Mouse (Mus musculus): ENCODE results near the gene Chst13.

Chst13 gene

DNA sequence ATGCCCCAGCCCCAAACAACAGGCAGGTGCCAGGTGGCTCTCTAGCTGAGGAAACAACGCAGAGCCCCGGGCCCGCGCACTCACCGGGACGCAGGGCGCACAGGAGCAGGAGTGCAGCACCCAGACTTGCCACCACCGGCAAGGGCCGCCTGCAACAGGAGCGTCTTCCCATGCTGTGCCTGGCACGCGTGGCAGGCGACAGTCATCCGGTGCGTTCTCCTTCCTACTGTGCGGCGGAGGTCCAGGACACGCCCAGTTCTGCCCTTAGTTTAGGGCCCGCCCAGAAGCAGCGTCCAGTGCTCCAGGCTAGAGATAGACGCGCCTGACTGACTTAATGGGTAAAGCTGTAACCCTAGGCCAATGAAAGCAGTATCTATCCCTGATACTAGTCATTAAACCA lies at the start of gene Chst13:
TSS of gene Chst13 (minus strand) at position 195 of the 400 bp plus-strand sequence.
- DNase-seq (ENCODE audit: extremely low read depth, insufficient read length, low spot score), result no peak

GRCm38 (mm10) chr6:90374647-90375046 lies 49.7 kb upstream of the Chst13 start:
- DNase-seq (ENCODE audit: extremely low read depth, insufficient read length, low spot score), result no peak

- peak; percentile 58 for DNase-seq (ENCODE audit: extremely low read depth, insufficient read length, low spot score)
These were observed 45.0 kb upstream of the Chst13 start for GRCm38 (mm10) chr6:90369725-90370553.

DNA sequence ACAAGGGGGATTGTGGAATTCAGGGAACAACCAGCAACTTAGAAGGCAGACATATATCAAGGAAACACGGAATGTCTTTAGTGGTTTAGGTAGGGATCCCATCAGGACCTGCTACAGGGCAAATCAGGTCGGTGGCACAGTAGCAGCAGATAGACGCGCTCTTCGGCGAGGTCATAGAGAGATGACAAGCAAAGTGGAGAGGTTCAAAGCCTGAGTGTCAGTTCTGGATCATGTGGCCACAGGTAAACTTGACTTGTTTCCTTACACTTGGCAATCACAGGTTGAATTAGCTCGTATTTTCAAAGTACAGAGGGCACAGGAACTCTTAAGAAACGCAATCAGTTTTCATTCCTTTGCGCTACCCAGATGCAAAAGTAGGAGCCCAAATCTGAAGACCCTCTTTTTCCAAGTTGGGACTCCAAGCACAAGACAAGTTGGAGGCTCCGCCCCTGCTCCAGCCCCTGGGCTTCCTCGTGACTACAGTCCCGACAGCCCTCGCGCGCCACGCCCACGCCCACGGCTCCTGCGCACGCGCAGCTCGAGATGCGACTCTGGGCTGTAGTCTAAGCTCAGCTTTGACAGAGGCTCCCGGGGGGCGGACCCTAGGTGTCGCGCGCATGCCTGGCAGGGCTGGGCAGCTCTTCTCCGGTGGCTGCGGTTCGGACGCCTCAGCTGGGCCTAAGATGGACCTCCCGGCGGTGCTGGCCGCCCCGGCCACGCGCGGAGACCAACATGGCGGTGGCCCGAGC lies 44.2 kb upstream of the Chst13 start, which contains the start of gene Zxdc:
TSS of gene Zxdc (plus strand) at position 517 of the 749 bp plus-strand sequence.
- peak; percentile 96 for DNase-seq (ENCODE audit: extremely low read depth, insufficient read length, low spot score)

GRCm38 (mm10) chr6:90363301-90363700 lies 38.3 kb upstream of the Chst13 start:
- DNase-seq (ENCODE audit: extremely low read depth, insufficient read length, low spot score), result no peak

DNA sequence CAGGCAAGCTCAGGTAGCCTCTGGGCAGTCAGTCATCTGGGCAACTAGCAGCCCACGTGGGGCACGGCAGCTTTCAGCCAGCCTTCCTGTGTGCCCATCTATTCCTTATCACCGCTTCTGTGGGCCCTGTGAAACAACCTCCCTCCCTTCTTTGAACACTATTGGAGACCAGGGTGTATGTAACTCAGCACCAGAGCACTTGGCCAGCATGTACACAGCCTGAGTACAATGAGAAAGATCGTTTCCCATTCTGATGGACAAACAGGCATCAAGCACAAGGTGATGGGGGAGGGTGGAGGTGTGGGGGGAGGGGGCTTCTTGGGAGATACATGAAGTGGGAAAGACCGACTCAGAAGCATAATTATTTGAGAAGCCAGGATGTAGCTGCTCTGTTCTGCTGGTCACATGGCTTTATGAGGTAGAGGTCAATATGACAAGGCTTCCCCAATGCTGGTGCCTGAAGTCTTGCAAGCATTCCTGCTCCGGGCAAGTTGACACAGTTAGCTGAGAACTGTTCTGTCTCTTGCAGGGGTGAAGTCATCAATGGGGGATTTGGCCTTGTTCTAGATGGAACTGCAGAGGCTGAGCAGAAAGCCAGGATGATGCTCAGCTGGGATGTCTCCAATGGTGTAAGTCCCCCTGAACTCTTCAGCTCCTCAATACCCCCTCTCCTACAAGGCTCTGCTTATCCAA lies 36.1 kb upstream of the Chst13 start:
- no peak for DNase-seq (ENCODE audit: extremely low read depth, insufficient read length, low spot score)

DNA sequence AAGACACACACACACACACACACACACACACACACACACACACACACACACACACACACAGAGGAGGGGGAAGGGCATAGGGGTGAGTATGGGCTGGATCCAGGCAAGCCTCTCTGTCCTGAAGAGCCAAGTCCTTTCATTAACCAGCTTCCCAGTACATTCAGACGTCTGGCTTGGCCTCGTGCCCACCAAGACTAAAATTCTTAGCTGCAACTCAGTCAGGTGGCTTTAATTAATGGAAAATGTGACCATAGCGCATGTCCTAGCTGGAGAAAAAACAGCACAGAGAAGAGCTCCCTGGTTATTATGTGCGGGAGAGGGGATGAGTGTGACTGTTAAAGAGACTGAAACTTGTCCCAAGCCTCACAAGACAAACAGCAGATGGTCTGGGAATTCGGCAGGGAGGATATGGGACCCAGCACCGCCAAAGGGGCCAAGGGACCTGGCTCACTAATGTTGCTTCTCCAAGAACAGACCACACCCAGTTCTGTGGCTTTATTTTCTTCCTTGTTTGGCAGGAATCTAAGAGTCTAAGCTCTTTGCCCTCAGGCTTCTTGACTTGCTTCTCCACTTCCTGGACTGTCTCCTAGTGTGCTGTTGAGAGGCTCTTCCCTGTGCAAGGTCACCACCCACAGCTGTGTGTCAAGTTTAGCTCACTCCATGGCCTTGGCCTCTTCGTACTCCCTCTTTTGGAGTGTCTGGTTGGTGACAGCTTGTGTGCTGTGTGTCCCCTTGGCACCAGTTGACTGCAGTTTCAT lies 35.2 kb upstream of the Chst13 start:
- peak; percentile 58 for DNase-seq (ENCODE audit: extremely low read depth, insufficient read length, low spot score)

DNA sequence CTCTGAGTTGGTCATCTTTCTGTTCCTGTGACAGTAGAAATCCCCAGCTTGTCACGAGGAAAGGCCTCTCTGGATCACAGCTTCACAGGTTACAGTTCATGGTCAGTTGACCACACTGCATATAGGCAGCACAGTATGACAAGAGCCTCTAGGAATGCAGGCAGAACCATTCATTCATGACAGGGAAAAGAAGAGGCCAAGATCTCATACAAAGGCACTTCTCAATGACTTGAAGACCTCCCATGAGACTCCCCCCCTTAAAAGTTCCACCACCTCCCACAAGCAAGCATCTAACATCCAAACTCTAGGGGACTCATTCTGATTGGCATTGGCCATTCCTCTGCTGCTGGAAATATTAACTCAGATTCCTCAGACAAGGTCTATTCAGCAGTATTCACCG lies 34.5 kb upstream of the Chst13 start:
- DNase-seq (ENCODE audit: extremely low read depth, insufficient read length, low spot score), result peak; percentile 18

DNA sequence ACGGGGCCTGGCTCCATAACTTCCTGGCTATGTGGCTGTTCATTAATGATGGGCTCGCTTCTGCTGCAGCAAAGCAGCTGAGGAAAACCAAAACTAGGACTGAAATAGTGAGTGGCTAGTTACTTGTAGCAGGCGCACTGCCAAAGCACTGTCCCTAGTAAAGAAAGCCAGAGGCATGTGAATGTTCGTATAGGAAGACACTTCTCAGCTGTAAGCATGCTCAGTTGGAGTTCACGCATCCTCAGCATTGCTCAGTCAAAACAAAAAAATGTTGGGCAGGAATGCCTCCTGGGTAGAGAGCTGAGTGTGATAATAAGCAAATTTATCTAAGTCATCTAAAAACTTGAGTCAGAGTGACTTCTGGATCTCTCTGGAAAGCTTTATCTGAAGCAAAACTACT lies 33.2 kb upstream of the Chst13 start:
- DNase-seq (ENCODE audit: extremely low read depth, insufficient read length, low spot score), result no peak

GRCm38 (mm10) chr6:90350011-90350410 lies 25.0 kb upstream of the Chst13 start:
- no peak for DNase-seq (ENCODE audit: extremely low read depth, insufficient read length, low spot score)

DNA sequence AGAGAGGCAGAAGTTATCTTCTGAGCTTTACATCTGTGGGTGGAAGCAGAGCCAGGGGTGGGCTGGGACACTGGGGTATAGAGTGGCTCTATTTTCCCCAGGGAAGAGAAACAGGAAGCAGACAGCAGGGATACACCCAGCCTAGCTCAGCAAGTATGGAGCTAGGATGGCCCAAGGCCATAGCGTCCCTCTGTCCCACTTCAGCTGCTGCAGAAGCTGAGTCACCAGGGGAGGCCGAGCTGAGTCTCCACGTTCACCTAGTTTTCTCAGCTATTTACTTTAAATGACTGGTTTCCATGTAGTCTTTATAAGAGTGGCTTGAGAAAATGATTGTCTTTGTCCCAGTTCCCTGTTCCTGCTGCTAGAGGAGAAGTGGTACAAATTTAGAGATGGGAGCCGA lies 23.5 kb upstream of the Chst13 start:
- DNase-seq (ENCODE audit: extremely low read depth, insufficient read length, low spot score), result no peak

DNA sequence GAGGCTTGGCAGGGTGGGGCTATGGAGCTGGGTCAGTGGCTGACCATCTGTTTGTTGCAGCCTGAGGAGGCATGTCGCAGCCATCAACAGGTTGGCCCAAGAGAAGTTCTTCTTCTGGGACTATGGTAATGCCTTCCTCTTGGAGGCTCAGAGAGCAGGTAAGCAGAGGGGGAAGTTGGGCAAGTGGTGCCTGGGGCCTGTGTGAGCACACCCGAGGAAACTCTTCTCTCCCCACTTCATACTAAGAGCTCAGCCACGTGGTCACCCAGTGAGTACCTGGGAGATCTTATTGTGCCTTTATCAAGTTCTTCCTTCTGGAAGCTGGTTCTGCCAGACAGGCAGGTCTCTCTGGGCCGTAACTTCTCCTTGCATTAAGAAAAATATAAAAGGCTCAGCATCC lies 22.2 kb upstream of the Chst13 start:
- DNase-seq (ENCODE audit: extremely low read depth, insufficient read length, low spot score), result no peak

DNA sequence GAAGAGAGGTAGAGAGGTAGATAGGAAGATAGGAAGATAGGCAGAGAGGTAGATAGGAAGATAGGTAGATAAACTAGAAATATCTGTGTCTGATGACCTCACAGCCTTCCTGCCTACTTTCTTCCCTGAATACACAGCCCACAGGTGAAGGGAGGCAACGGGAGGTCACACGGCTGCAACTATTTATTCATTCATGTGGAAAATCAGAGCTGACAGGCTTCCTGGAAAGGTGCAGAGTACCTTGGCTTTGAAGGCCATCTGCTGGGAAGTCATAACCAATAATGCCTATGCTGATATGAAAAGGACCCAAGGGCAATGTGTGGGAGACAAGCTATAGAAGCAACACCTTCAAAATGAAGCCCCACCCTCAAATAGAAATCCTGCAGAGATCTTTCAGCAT lies 17.4 kb upstream of the Chst13 start:
- DNase-seq (ENCODE audit: extremely low read depth, insufficient read length, low spot score), result no peak

DNA sequence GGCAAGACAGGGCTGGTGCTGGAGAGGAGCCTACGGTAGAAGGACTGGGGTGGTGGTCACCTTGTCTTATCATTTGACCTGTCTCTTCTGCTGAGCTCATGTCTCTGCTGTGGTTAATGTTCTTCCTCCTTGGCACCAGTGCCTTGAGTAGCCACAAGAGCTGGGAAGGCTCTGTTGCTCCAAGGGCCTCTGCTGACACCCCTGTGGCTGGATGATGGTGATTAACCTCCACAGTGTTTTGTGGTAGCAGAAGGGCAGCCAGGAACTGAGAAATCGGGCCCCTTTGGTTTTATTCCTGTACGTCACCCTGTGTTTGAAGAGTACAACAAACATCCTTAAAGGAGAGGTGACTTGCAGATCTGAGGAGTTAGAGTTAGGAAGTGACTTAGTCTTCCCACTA lies 9.3 kb upstream of the Chst13 start:
- no peak for DNase-seq (ENCODE audit: extremely low read depth, insufficient read length, low spot score)

DNA sequence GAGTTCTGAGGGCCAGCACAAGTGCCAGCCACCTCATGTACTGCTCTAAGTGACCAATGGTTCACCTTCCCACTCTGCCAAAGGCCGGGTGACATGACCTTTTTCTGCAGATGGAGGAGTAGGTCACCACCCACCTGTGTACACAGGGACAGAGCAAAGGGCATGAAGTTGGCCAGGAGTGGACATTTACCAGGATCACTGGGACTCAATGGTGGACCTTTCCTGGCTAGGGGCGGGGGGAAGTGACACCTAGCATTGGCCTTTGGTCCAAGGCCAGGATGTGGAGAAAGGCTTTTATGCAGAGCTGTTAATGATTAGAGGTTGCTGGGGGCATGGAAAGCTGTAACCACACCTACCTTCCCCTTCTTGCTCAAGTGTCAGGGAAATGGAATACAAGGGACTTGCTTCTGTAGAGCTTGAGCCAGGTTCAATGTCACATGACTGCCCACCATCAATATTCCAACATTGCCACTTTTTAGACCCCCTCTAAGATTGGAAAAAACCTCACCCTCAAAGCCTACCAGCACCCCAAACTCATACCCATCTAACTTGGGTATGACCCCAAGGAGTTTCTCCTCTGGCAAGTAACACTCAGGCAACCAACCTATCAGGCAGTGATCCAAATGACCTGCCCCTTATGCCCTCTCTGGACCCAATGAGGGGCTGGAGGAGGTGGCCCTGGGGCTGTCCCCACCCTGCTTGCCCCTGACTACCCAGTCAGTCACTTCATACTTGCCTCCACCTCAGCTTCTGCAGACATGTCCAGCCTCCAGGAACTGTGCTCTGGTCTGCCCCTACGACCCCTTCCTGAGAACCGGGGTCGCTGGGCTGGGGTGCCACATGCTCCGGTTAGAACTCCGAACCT lies 7.8 kb upstream of the Chst13 start, which contains the start of gene Uroc1:
TSS of gene Uroc1 (plus strand) at position 724 of the 865 bp plus-strand sequence.
- no peak for DNase-seq (ENCODE audit: extremely low read depth, insufficient read length, low spot score)

DNA sequence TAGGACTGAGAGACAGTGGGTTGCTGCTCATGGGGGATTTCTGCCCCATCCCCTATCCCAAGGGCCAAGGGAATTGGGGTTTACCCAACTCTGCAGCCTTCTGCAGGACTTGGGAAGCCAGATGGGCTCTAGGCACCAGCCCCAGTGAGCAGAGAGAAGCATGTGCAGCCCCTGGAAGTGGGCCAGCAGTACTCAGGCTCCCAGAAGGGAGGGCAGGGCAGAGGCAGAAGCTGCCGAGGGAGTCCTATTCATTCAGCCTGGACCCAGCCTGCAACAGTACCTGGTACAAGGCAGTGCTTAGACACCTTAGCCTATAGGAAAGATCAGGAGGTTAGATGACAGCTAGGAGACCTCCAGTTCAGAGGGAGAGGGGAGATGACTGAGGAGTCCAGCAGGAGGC lies 5.0 kb upstream of the Chst13 start:
- DNase-seq (ENCODE audit: extremely low read depth, insufficient read length, low spot score), result no peak

DNA sequence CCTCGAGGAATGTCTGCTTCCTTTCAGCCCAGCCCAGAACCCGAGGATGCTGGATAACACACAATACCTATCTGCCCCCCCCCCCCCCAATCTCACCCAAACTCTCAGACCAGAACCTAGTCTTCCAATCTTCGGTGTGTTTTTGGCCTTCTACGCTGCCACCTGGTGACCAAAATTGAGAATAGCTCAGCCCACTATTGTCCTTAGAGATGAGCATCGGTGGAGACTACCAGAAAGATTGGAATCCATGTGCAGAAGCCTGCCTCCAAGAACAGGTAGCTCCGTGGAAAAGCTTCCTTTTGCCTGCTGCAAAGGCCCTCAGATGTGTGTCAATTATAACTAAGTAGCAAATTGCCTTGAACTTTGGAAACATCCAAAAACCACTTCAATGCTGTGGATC lies 2.7 kb upstream of the Chst13 start:
- no peak for DNase-seq (ENCODE audit: extremely low read depth, insufficient read length, low spot score)

DNA sequence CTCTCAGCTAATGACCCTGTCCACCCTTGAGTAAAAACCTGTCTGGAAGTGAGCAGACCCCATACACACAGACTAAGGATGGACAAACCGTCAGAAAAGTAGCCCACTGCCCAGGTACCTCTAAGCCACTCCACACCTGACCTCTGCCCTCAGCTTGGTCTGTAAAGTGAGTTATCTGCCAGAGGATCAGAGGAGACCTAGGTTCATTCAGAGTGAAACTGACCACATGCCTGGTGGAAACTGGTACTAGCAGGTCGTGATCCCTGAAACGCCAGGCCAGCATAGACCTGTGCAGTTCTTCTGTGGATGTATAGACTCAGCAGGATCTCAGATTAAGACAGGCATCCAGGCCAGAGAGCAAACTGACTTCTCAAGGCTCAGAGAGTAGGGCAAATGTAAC lies 522 bp downstream of the Chst13 start:
- no peak for DNase-seq (ENCODE audit: extremely low read depth, insufficient read length, low spot score)

DNA sequence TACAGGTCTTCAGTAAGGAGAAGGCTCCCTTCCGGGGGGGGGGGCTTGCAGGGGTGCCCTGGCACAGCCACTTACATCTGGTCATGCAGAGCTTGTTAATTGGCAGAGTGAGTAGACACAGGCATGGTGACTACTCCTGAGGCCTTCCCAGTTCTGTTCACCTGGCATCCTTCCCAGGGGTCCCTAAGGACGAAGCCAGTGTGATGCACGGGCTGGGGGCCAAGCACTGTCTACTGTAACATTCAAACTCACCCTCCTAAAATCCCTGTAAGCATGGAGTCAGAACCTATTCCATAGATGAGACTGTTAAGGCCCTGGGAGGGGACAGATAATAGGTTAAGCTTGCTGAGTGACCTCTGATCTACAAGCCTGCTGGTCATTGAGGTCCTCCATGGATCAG lies 959 bp downstream of the Chst13 start:
- no peak for DNase-seq (ENCODE audit: extremely low read depth, insufficient read length, low spot score)

DNA sequence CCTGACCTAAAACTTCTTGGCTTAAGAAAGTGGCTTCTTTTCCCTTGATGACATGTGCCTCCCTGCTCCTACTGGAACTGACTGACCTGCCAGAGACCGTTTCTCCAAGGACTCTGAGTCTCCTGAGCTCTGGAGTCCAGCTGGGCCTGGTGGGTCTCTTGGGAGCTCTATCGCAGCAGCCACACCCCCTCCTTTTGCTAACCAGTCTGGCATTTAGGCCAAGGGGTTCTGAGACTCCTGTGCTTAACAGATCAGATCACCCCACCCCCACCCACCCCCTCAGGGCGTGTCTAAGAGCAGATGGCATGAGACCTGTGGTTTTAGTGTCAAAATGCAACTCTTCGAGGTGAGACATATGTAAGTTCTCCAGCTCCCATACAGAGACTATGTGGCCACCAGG lies 3.2 kb downstream of the Chst13 start:
- DNase-seq (ENCODE audit: extremely low read depth, insufficient read length, low spot score), result no peak

Data from 3134 (cell line).